Mouse (Mus musculus): ENCODE results near the gene BC025920.

BC025920 gene

DNA sequence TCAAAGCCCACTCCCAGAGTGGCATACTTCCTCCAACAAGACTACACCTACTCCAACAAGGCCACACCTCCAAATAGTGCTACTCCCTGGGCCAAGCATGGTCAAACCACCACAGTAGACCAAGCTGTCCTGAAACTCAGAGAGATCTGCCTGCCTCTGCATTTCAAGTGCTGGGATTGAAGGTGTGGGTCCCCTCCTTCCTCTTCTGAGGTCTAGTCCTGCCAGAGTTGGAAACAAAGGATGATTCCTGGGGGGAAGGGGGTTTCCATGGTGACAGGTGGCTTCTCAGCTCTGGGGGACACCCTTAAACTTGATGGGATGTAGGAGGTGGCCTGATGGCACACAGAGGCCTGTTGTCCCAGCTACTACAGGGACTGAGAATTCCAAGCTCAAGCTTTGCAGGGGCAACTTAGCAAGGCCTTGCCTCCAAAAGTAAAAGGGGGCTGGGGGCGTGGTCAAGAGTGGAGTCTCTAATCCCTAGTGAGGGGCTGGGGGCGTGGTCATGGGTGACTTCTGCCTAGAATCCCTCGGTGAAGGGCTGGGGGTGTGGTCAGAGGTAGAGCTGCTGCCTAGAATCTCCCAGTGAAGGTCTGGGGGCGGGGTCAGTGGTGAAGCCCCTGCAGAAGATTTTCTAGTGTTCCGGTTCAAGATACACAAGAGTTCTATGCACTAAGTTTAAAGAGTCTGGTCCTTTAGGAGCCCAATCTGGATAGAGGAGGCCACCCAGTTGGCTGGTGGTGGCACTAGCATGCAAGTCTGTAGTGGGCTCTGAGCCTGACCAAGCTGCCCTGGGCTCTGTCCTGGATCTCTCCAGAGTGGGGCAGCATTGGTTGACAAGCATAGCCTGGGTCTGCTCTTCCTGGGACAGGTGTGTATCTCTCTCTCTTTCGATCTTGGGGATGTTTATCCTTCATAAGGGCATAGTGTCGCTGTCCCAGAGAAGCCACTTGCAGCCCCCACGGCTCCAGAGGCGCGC, 31.7 kb upstream of the BC025920 start, which contains the start of gene Tle2:
Gene Tle2, plus strand, starts transcription at position 481 of the 976 bp plus-strand sequence.
- in situ Hi-C loops (cut with MboI), result no loop called here

DNA sequence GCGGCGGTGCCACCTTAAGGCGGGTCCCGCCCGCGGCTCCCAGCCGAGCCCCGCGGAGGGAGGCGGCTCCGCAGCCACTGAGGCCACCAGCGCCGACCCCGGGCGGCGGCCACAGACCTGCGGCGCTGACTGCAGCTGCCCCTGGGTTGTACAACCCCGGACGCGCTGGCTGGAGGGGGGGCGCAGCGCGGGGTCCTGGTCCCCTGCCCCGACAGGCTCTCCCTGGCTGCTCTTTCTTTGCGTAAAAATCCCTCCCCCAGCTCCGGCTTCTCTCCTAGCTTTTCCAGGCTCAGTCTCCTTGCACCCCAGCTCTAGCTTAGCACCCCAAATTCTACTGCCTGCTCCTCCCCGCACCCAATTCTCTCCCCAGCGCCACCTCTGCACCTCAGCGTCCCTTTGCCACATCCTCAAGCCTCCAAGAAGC, 30.9 kb upstream of the BC025920 start:
- in situ Hi-C loops (cut with MboI), result no loop called here

DNA sequence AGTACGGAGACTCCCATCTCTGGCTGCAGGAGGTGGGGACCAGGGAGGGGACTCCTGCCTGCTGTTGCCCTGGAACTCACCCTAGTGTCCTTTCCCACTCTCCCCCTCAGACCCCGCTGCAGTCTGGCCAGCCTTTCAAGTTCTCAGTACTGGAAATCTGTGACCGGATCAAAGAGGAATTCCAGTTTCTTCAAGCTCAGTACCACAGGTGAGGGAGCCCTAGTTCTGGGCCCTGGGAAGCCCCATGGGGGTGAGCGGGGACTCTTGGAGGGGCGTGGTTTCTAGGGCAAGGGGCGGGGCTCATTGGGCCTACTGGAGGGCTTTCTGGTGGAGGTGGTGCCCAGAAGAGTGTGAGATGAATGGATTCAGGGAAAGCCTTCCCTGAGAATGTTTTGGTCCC, 30.4 kb upstream of the BC025920 start:
- in situ Hi-C loops (cut with MboI), result no loop called here

DNA sequence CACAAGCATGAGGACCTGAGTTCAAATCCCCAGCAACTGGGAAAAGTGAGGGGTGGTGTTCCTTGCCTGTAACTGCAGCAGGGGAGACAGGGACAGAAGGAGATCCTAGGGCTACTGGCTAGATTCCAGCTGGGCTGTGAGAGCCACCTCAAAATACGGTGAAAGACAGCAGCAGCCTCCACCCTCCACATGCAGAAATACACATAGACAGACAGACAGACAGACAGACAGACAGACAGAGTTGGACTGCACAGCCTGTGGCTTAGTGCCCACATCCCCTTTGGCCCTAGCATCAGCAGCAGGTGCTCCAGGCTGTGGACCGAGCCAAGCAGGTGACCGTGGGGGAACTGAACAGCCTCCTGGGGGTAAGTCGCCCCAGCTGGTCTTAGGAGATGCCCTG, 26.1 kb upstream of the BC025920 start:
- in situ Hi-C loops (cut with MboI), result no loop called here

DNA sequence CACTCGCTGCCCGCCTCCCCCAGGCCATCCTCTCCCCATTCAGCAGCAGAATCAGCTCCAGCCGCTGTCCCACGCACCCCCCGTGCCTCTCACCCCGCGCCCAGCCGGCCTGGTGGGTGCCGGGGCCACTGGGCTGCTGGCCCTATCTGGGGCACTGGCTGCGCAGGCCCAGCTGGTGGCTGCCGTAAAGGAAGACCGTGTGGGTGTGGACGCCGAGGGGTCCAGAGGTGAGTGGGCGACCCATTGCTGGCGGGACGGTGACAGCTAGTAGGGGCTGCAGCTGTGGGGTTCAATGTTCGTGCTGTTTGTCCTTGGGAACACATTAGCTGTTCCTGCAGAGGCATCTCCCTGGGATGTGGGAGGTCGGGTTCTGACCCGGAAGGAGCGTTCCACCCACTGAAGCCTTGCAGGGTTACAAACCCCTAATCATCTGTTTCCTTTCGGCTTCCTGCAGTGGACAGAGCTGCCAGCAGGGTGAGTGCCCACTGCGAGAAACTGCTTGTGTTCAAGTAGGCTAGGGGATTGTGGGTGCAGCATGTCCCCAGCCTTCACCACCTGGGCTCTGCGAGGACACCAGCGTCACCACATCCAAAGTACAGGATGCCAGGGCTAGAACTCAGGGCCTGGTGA, 25.5 kb upstream of the BC025920 start:
- in situ Hi-C loops (cut with MboI), result no loop called here

DNA sequence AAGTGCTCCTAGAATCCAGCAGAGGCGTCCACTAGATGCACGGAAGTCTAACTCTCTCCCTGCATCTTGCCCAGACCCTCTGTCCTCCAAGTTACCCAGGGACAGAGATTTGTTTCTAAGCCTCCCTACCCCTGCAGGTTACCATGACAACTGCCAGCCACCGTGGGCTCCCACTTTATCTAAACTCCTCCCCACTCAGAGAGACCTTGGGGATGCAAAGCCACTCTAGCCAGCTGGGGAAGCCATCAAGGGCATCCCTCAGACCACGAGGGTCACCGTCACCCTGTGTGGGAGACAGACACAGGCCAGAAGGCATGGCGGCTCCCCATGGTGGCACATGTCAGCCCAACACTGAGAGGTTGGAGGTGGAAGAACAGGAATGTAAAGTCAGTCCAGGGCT, 22.7 kb upstream of the BC025920 start:
- in situ Hi-C loops (cut with MboI), result no loop called here

DNA sequence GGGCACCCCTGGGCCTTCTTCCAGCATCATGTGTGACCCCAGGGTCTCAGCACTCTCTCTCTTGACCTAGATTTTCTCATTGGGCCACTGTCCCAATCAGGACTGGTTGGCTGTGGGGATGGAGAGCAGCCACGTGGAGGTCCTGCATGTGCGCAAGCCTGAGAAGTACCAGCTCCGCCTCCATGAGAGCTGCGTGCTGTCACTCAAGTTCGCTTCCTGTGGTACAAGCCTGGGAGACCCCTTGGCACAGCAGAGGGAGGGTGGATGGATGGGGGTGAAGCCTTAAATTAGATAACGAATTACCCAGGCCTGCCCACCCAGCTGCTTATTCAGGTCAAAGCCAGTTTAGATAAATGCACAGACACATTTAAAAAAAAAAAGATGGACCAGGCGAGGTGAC, 17.3 kb upstream of the BC025920 start:
- in situ Hi-C loops (cut with MboI), result no loop called here

DNA sequence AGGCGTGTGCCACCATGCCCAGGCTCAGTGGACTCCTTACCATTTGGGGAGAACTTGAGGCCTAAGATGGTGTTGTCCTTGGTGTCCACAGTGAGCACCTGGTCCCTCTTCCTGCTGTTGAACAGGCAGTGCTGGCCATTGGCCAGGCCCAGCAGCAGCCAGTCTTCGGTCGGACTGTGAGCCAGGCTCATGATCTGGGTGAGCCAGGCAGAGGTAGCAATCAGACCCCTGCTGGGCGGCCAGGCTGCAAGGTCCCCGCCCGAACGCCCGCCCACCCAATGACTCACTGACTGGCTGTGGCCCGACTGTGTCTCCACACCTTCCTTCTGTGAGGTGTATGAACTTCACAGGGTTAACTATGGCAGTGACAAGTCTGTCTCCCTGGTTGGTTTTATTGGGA, 14.2 kb upstream of the BC025920 start:
- in situ Hi-C loops (cut with MboI), result no loop called here

DNA sequence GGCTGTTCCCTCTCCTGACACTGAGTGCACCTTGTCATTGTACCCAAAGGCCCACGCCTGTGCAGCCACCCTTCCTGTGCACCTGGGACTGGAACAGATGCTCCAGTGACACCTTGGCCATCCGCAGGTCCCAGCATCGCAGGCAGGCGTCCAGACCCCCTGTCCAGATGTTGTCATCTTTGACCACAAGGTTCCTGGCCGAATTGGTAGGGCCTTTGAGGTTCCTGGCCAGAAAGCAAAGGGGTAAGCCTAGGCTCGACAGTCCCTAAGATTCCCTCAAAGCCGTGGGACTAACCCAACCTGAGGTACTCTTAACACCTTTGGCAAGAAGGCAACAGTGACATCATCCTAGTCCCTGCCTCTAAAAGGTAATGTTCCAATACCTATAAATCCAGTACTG, 13.4 kb upstream of the BC025920 start:
- in situ Hi-C loops (cut with MboI), result no loop called here

DNA sequence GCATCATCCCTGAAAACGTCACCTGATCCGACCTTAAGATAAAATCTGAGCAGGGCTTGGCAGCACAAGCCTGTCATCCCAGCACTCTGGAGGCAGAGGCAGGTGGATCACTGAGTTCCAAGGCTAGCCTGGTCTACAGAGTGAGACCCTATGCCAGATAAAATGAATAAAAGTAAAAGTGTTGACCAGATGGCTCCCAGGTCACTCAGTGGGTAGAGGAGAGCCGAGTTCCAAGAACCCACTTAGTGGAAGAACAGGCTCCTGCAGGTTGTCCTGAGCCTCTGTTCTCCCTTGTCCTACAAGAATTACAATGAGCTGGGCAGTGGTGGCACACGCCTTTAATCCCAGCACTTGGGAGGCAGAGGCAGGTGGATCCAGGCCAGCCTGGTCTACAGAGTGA, 12.8 kb upstream of the BC025920 start:
- in situ Hi-C loops (cut with MboI), result no loop called here

DNA sequence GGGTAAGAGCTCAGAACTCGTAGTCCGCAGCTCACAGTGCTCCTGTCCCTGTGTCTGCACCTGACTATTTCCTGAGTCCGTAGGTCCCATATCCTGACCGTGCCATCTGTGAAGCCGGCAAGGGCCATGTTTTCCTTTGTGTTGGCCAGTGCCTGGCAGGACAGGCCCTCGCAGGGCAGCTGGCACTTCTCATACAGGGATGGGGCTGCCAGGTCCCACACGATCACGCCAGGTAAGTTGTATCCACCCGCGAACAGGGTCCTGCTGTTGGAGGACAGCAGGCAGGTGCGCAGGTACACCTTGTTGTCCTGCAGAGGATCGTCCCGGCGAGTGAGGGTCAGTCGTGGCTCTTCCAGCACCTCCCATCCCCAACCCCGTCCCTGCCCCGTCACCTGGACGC, 12.1 kb upstream of the BC025920 start:
- in situ Hi-C loops (cut with MboI), result no loop called here

DNA sequence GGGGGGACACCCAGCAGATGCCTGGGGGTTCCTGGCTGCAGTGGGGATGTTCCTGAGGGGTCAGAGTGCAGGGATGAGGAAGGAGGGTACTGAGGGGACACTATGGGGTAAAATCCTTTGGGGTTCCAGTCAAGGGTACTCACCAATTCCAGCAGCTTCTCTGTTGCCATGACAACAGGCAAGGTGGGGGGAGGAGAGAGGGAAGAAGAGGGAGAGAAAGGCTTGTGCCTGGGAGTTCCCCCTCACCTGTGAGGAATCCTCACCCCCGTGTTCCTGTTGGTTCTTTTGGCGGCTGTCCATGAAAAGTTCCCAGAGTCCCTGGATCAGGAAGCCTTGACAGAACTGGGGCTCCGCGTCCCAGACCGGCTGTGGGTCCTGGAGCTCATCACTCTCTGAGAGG, 10.5 kb upstream of the BC025920 start:
- in situ Hi-C loops (cut with MboI), result no loop called here

DNA sequence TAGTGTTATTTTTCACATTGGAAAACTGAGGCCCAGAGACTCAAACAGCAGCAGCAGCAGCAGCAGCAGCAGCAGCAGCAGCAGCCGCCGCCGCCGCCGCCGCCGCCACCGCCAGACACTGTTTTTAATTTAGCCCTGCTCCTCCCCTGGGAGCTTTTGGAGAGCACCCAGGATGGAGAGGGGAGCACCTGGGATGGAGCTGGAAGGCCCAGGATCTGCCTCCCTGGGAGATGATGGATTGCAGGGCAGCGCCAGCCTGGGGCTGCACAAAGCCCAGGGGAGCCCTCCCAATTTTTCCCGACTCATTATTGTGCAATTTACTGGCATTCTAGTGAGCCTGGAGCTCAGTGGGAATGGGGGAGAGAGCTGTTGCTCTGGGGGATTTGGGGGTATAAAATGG, 9.5 kb upstream of the BC025920 start:
- in situ Hi-C loops (cut with MboI), result no loop called here

DNA sequence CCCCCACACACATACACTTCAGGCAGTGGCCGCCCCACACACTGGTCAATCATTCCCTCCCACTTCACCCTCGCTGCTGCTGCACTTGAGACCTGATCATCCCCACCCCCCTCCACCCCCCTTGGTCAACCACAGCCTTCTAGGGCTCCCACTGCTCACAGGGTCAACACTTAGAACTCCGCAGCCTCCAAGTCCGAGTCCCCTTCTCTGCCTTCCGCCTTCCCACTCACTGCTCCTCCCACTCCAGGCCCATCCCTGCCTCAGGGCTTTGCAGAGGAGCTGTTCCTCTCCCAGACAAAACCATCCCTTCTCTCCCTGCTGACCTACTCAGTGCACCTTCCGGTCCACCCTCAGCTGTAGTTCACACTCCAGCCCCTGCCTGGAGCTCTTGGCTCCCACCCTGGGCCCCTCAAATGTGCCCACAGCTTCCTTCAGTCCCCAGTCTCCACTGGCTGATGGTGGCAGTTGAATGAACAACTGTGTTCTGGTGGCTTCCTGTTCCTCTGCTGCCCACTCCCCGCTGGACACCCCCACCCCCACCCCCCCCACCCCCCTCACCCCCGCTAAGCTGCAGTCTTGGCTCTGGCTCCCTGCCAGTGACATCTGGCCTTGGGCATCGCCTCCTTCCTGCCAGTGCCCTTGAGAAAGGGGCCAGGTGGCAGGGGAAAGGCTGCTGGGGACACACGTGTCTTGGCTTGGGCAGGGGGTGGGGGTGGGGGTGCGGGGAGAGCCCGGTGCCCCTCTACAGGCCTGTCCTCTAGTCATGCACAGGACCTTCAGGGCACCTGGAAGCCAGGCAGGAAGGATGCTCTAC, 8.7 kb upstream of the BC025920 start:
- in situ Hi-C loops (cut with MboI), result no loop called here

DNA sequence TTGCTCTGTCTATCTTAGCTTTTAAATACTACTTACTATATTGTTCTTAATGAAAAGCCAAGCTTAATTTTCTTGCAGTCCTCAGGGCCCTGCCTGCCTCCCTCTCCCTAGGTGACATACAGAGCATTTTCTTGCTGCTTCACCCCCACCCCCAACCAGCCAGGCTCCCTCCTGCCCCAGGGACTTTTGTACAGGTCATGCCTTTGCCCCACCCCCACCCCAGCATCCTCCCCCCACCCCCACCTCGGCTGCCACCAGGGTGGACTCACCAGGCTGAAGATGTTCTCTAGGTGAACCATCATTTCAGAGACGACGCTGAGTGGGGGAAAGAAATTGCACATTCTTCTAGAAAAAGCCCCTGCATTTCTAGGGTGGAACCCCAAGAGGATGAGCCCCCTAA, 7.7 kb upstream of the BC025920 start:
- in situ Hi-C loops (cut with MboI), result no loop called here

DNA sequence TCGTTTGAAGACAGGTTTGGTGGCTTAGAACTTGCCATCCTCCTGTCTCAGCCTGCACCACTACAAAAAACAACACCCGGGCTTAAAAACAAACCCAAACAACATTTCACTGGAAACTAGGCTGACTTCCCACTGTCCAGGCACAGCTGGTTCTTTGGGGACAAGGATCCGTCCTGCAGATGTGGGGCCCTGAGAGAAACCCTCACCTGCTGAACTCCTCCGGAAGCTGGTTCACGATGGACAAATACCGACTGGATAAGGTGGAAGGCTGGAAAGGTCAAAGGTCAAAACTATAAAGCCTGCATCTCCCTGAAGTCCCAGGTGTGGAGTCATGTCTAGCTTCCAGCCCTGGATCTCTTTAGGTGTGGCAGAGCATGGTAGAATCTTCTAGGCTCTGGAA, 7.2 kb upstream of the BC025920 start:
- in situ Hi-C loops (cut with MboI), result no loop called here

DNA sequence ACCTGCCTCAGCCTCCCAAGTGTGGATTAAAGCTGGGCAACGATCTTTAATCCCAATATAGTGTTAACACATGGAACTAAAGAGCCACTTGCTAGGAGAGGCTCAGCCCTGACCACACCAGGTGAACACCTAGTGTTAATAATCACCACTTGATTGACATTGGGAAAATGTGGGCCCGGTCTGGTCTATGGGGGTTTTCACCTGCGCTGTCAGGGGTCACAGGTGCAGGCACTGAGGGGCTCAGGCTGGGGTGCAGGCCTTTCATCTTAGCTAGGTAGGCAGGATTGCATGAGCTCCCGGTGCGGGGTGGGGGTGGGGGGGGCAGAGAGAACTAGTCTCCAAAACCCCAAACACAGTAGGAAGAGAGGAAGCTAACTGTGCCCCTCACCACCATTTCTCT, 6.4 kb upstream of the BC025920 start:
- in situ Hi-C loops (cut with MboI), result loop anchor here (5.0 kb wide), 1 partner anchor 32 kb away; no protein-coding TSS in a partner anchor

DNA sequence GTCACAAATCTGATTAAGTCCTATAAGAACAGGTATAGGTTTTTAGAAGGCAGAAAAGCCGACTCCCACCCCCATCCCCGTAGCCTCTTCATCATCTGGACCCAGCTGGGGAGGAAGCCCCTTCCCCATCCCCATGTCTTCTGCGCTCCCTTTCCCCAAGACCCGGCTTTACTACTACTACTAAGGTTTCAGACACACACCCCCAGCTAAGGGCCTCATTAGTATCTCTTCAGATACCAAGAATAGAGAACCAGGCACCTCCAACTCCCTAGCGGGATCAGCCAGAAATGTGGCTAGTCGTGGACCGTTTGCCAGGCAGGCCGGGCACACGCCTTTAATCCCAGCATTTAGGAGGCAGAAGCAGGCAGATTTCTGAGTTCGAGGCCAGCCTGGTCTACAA, 6.0 kb upstream of the BC025920 start:
- in situ Hi-C loops (cut with MboI), result loop anchor here (5.0 kb wide), 1 partner anchor 33 kb away; no protein-coding TSS in a partner anchor

DNA sequence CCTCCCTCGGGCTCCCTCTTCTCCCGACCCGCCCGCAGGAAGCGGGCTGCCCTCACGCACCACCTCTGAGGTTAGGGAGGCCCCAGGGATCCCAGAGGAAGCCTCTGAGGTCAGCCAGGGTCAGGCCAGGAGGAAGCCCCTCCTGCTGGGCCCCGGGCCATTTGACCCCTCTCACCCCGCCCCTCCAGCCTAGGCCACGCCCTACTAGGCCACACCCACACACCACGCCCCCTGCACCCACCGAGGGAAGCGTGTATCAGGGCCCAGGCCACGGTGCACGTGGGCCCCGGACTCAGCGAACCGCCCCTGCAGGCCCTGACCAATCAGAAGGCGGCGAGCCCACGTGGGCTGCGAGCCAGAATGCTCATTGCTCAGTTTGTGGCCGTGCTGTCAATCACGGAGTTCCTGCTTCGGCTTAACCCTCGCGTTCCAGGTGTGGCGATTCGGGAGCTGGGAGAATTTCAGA, 5.3 kb upstream of the BC025920 start, which contains the start of gene Tle6:
Gene Tle6, minus strand, starts transcription at position 336 of the 466 bp plus-strand sequence.
- in situ Hi-C loops (cut with MboI), result loop anchor here (5.0 kb wide), 1 partner anchor 33 kb away; no protein-coding TSS in a partner anchor

DNA sequence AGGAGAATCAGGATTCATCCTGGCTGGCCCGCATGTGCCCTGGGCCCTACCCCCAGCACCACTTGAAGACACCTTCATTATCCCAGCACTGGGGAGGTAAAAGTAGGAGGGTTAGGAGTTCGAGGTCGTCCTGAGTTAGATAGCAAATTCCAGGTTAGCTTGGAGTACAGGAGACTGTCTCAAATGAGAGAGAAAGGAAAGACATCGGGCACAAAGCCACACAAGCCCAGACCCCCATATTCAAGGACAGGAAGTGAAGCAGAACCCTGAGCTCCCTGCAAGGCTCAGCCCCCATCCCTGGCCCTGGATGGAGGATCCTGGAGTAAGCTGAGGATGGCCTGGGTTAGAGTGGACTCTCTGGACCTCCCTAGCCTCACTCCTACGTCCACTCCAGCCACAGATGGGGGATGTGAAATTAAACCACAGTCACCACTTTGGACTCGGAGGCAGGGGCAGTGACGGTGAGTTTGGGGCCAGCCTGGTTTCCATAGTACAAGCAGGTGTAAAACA, 4.6 kb upstream of the BC025920 start:
- in situ Hi-C loops (cut with MboI), result loop anchor here (5.0 kb wide), 1 partner anchor 34 kb away; no protein-coding TSS in a partner anchor

DNA sequence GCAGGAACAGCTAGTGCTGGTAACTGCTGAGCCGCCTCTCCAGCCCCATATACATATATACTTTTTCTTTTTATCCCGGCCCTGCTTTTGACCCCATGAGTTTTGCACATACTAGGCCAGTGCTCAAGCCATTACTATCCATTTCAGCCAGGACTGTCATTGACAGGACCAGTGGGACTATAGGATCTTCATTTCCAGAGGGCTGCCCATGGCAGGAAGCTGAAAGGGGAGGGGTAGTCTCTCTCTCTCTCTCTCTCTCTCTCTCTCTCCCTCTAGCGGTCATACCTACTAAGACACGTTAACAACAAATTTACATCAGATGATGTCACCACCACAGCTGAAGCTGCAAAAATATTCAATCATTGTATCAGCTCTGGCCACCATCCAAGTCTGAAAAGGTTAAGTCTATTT, 3.3 kb upstream of the BC025920 start:
- in situ Hi-C loops (cut with MboI), result loop anchor here (5.0 kb wide), 1 partner anchor 35 kb away; no protein-coding TSS in a partner anchor
